Mouse (Mus musculus) forebrain, postnatal 0 days (tissue): ENCODE data around the gene Cfap43. TPM values are rescaled to one million over a fixed set of nuclear protein-coding genes. Genes with fewer than 3 reads are reported as not detected.
A peak's percentile ranks its signal among the peaks of the same experiment; 100 is the strongest.

Experiments used
- ATAC-seq: fragments of 200-750 bp; cut with Nextera tagmentation; 2 replicates; pipeline ENCODE4 v1.8.0; 2017; ENCODE audit warnings: mild to moderate bottlenecking, moderate library complexity
- DNase-seq: peaks from one replicate; pipeline ENCODE4 v3.0.0-alpha.2; 2015
- H3K27ac ChIP-seq: fragments of 300-500 bp; sonication (generic); 2 replicates; pipeline ENCODE4 v1.5.1; 2014; ENCODE audit warnings: low read depth, mild to moderate bottlenecking, antibody characterized with exemption, low read length, moderate library complexity, mixed read lengths
- H3K27me3 ChIP-seq: fragments of 300-500 bp; sonication (generic); 2 replicates; pipeline ENCODE4 v1.6.1; 2014; ENCODE audit warnings: mild to moderate bottlenecking, low read length, mixed read lengths; ENCODE audit not compliant: insufficient read depth
- H3K36me3 ChIP-seq: fragments of 300-500 bp; sonication (generic); 2 replicates; pipeline ENCODE4 v1.6.1; 2014; ENCODE audit warnings: mild to moderate bottlenecking, moderate library complexity; ENCODE audit not compliant: insufficient read depth
- H3K4me1 ChIP-seq: fragments of 300-500 bp; sonication (generic); 2 replicates; pipeline ENCODE4 v1.6.1; 2014; ENCODE audit warnings: antibody characterized with exemption; ENCODE audit not compliant: insufficient read depth
- H3K4me2 ChIP-seq: fragments of 300-500 bp; sonication (generic); 2 replicates; pipeline ENCODE4 v1.6.1; 2014; ENCODE audit warnings: low read depth, mild to moderate bottlenecking, moderate library complexity
- H3K4me3 ChIP-seq: fragments of 300-500 bp; sonication (generic); 2 replicates; pipeline ENCODE4 v1.5.1; 2014; ENCODE audit warnings: low read depth, low read length, mixed read lengths
- H3K9ac ChIP-seq: fragments of 300-500 bp; sonication (generic); 2 replicates; pipeline ENCODE4 v1.6.1; 2014; ENCODE audit warnings: mild to moderate bottlenecking
- H3K9me3 ChIP-seq: fragments of 300-500 bp; sonication (generic); 2 replicates; pipeline ENCODE4 v1.6.1; 2016; ENCODE audit warnings: low read length
- CTCF ChIP-seq: sonication (generic); IDR thresholded peaks from 2 replicates; pipeline ENCODE4 v1.5.1; 2016; ENCODE audit warnings: antibody characterized with exemption, control low read depth, low read depth
- WGBS: fragments of 180-500 bp; shearing (Covaris S2); extraction: QIAGEN DNeasy Blood & Tissue Kit; methylation state at CpG from one replicate; pipeline ENCODE4 v1.1.7; 2014; 5-methylcytosine and 5-hydroxymethylcytosine counted together
- polyA plus RNA-seq: library from polyadenylated mRNA; unstranded; fragments of >200 nt; fragmentation: Nextera tagmentation; extraction: Ambion mirVana; gene quantifications from 2 replicates; pipeline ENCODE4 v1.2.1, GENCODE M21; 2015
- total RNA-seq: library from RNA; depleted of rRNA; stranded (reverse); fragments of >200 nt; gene quantifications from 2 replicates; pipeline ENCODE4 v1.2.3, GENCODE M21; 2014

The Cfap43 gene
- total and polyA plus RNA-seq, 2 experiments from 2014 or later = 1.8 to 2.3 TPM

- 23% methylated on average over 6 of the region's 6 CpGs for WGBS
- Histone ChIP-seq H3K4me3 (no peak overlapping the region), H3K9ac (peak overlapping the region; percentile 61; the same call in 1 of the 2 replicates), H3K36me3 (no peaks in the 10 kb centered on the region), H3K27me3 (no peaks in the 10 kb centered on the region), H3K4me1 (peaks cover 8% of the 10 kb centered on the region; the same call in 1 of the 2 replicates), H3K4me2 (peak overlapping the region; percentile 50), H3K27ac (peak overlapping the region; percentile 85; the same call in 1 of the 2 replicates), H3K9me3 (no peaks in the 10 kb centered on the region)
- ATAC-seq = no peak; the same call in none of the 2 replicates
- no peak for DNase-seq
- no peak for TF ChIP-seq CTCF
Measured at GRCm38 (mm10) chr19:47908961-47909371, 10.1 kb downstream of the Cfap43 start.

GRCm38 (mm10) chr19:47907596-47907995, 11.5 kb downstream of the Cfap43 start:
- WGBS = 94% methylated on average over 9 of the region's 9 CpGs
- H3K4me1 ChIP-seq = peaks cover 8% of the 10 kb centered on the region

GRCm38 (mm10) chr19:47905603-47906002, 13.5 kb downstream of the Cfap43 start:
- Histone ChIP-seq H3K4me1 (peaks cover 8% of the 10 kb centered on the region), H3K27me3 (no peaks in the 10 kb centered on the region), H3K4me3 (no peak overlapping the region), H3K9ac (no peak overlapping the region), H3K36me3 (no peaks in the 10 kb centered on the region), H3K27ac (no peak overlapping the region), H3K4me2 (no peak overlapping the region), H3K9me3 (no peaks in the 10 kb centered on the region)
- 92% methylated on average over 5 of the region's 5 CpGs for WGBS
- ATAC-seq (no peak), DNase-seq (no peak)
- TF ChIP-seq CTCF = no peak

More at GRCm38 (mm10) chr19:47907596-47907995, 11.5 kb downstream of the Cfap43 start:
- no peak overlapping the region for H3K9ac ChIP-seq
- TF ChIP-seq CTCF = no peak
- DNase-seq (no peak), ATAC-seq (no peak)
- no peak overlapping the region for H3K4me3 ChIP-seq
- no peak overlapping the region for H3K4me2 ChIP-seq
- no peak overlapping the region for H3K27ac ChIP-seq
- no peaks in the 10 kb centered on the region for H3K9me3 ChIP-seq
- H3K27me3 ChIP-seq = no peaks in the 10 kb centered on the region
- no peaks in the 10 kb centered on the region for H3K36me3 ChIP-seq

- no peak overlapping the region for H3K4me2 ChIP-seq
- H3K4me3 ChIP-seq = no peak overlapping the region
- DNase-seq (no peak), ATAC-seq (no peak)
- H3K4me1 ChIP-seq = peaks cover 5% of the 10 kb centered on the region
- no peaks in the 10 kb centered on the region for H3K9me3 ChIP-seq
- H3K36me3 ChIP-seq = no peaks in the 10 kb centered on the region
- WGBS = 72% methylated on average over 4 of the region's 4 CpGs
- no peaks in the 10 kb centered on the region for H3K27me3 ChIP-seq
- no peak overlapping the region for H3K9ac ChIP-seq
- no peak overlapping the region for H3K27ac ChIP-seq
- TF ChIP-seq CTCF = no peak
Measured at GRCm38 (mm10) chr19:47905081-47905480, 14.0 kb downstream of the Cfap43 start.

- no peak for DNase-seq
- no peak overlapping the region for H3K4me3 ChIP-seq
- H3K4me1 ChIP-seq = peaks cover 1% of the 10 kb centered on the region
- 54% methylated on average over 4 of the region's 4 CpGs for WGBS
- H3K9ac ChIP-seq = no peak overlapping the region
- no peak for TF ChIP-seq CTCF
- no peak overlapping the region for H3K4me2 ChIP-seq
- peak; percentile 43 for ATAC-seq
- H3K9me3 ChIP-seq = no peaks in the 10 kb centered on the region
- no peaks in the 10 kb centered on the region for H3K27me3 ChIP-seq
- H3K36me3 ChIP-seq = no peaks in the 10 kb centered on the region
- no peak overlapping the region for H3K27ac ChIP-seq
Measured at GRCm38 (mm10) chr19:47903679-47904078, 15.4 kb downstream of the Cfap43 start.

- Histone ChIP-seq H3K27me3 (no peaks in the 10 kb centered on the region), H3K4me3 (no peak overlapping the region), H3K4me2 (no peak overlapping the region), H3K9me3 (no peaks in the 10 kb centered on the region), H3K4me1 (no peaks in the 10 kb centered on the region; the same call in 1 of the 2 replicates), H3K36me3 (0 out of 2 replicates have a peak, but pooled peaks cover 5% of the 10 kb centered on the region), H3K9ac (no peak overlapping the region), H3K27ac (no peak overlapping the region)
- no peak for DNase-seq
- 74% methylated on average over 13 of the region's 13 CpGs for WGBS
- no peak for TF ChIP-seq CTCF
- no peak for ATAC-seq
Measured at GRCm38 (mm10) chr19:47902316-47903201, 16.5 kb downstream of the Cfap43 start.

GRCm38 (mm10) chr19:47900558-47900957, 18.5 kb downstream of the Cfap43 start:
- Histone ChIP-seq H3K4me1 (no peaks in the 10 kb centered on the region; the same call in 1 of the 2 replicates), H3K4me2 (no peak overlapping the region), H3K27me3 (no peaks in the 10 kb centered on the region), H3K4me3 (no peak overlapping the region), H3K9ac (no peak overlapping the region), H3K27ac (no peak overlapping the region), H3K36me3 (0 out of 2 replicates have a peak, but pooled peaks cover 17% of the 10 kb centered on the region), H3K9me3 (no peaks in the 10 kb centered on the region)
- ATAC-seq = no peak
- TF ChIP-seq CTCF = no peak
- 88% methylated on average over 10 of the region's 10 CpGs for WGBS
- DNase-seq = no peak
